Comparison of ENCODE assay signal across 23 mouse cellular contexts in genomic region chr14:99019136-99019808, GRCm38 (mm10). TPM values are rescaled to one million over a fixed set of nuclear protein-coding genes. Genes with fewer than 3 reads are reported as not detected.
DNase-seq lines count a peak whose midpoint lies in the region; ATAC-seq and TF ChIP-seq lines count a peak whose summit lies in the region.
"Had no signal": no experiment of that assay in that cellular context is flagged by ENCODE, and none has a peak within 500 bp of the region (broad histone marks: within the 10 kb centered on the region; RNA-seq: fewer than 3 reads in every experiment).

No protein-coding gene starts in this region.

- no peak for TF ChIP-seq POLR2A in heart, adult 2 months (IDR thresholded peaks at IDR 0.05; ENCODE audit: insufficient read depth, low read depth, low read length)

- H3K36me3 ChIP-seq in heart, embryonic 16.5 days (ENCODE audit: control insufficient read depth, insufficient read depth): no peaks in the 10 kb centered on the region
- H3K36me3 ChIP-seq in heart, adult 2 months (ENCODE audit: control insufficient read depth, insufficient read depth, low read length): peaks cover 3% of the 10 kb centered on the region
- H3K36me3 ChIP-seq in lung, embryonic 14.5 days (ENCODE audit: insufficient read depth): no peaks in the 10 kb centered on the region
- H3K36me3 ChIP-seq in lung, postnatal 0 days (ENCODE audit: insufficient read depth, low read length): no peaks in the 10 kb centered on the region
- H3K36me3 ChIP-seq: embryonic facial prominence, embryonic 15.5 days; hindbrain, embryonic 10.5 days; limb, embryonic 13.5 days; midbrain, embryonic 13.5 days; neural tube, embryonic 12.5 days had no signal

- H3K9me3 ChIP-seq in heart, embryonic 16.5 days (replicated peaks; ENCODE audit: control insufficient read depth, low read length): no peaks in the 10 kb centered on the region
- H3K9me3 ChIP-seq in lung, embryonic 14.5 days (ENCODE audit: low read depth, low read length): no peaks in the 10 kb centered on the region
- no peaks in the 10 kb centered on the region for H3K9me3 ChIP-seq in lung, postnatal 0 days (ENCODE audit: low read length)
- H3K9me3 ChIP-seq: embryonic facial prominence, embryonic 15.5 days; hindbrain, embryonic 10.5 days; limb, embryonic 13.5 days; midbrain, embryonic 13.5 days; neural tube, embryonic 12.5 days had no signal

- intact Hi-C loops in heart, adult 2 months (cut with DNase I): no loop called here
- intact Hi-C loops in heart, postnatal 10 days (cut with DNase I): loop anchor here (2.0 kb wide), 1 partner anchor 836 kb away; no protein-coding TSS in a partner anchor
- intact Hi-C loops in left cerebral cortex, adult 2 months (cut with DNase I): no loop called here

- no peak overlapping the region for H3K4me3 ChIP-seq in heart, embryonic 16.5 days (ENCODE audit: low read length)
- no peak overlapping the region for H3K4me3 ChIP-seq in heart, adult 2 months
- H3K4me3 ChIP-seq in lung, embryonic 14.5 days (ENCODE audit: low read depth, low read length): no peak overlapping the region
- no peak overlapping the region for H3K4me3 ChIP-seq in lung, postnatal 0 days (ENCODE audit: low read depth, low read length)
- no peak overlapping the region for H3K4me3 ChIP-seq in left cerebral cortex, adult 2 months
- H3K4me3 ChIP-seq: embryonic facial prominence, embryonic 15.5 days; hindbrain, embryonic 10.5 days; limb, embryonic 13.5 days; midbrain, embryonic 13.5 days; neural tube, embryonic 12.5 days had no signal

- H3K27me3 ChIP-seq in heart, embryonic 16.5 days (ENCODE audit: control insufficient read depth, insufficient read depth, low read length): no peaks in the 10 kb centered on the region
- no peaks in the 10 kb centered on the region for H3K27me3 ChIP-seq in heart, adult 2 months (ENCODE audit: control insufficient read depth, insufficient read depth, low read length)
- H3K27me3 ChIP-seq in lung, embryonic 14.5 days (ENCODE audit: insufficient read depth, low read length): no peaks in the 10 kb centered on the region
- no peaks in the 10 kb centered on the region for H3K27me3 ChIP-seq in lung, postnatal 0 days (replicated peaks; ENCODE audit: insufficient read depth, low read length)
- H3K27me3 ChIP-seq: embryonic facial prominence, embryonic 15.5 days; limb, embryonic 13.5 days; midbrain, embryonic 13.5 days; neural tube, embryonic 12.5 days had no signal

- WGBS in heart, embryonic 16.5 days: 18% methylated on average over 10 of the region's 10 CpGs
- WGBS in heart, adult 2 months: 21% methylated on average over 10 of the region's 10 CpGs
- WGBS in lung, embryonic 14.5 days: 37% methylated on average over 10 of the region's 10 CpGs
- 36% methylated on average over 10 of the region's 10 CpGs for WGBS in lung, postnatal 0 days

- peak; percentile 21 for DNase-seq in heart, adult 11 months
- DNase-seq in heart, adult 18-20 months: no peak
- no peak for DNase-seq in heart, adult 2 months
- no peak for DNase-seq in lung, embryonic 14.5 days
- no peak for DNase-seq in lung, postnatal 0 days (ENCODE audit: low spot score)
- DNase-seq in heart, postnatal 10 days: peak; percentile 26 to 36
- DNase-seq in left cerebral cortex, adult 2 months (ENCODE audit: extremely low spot score in 1 of 2, low spot score in 2 of 2): no peak
- DNase-seq: adrenal gland, adult 2 months; cerebellum, adult 8-10 months; gastrocnemius, postnatal 10 days; kidney, adult 9 months; lung, postnatal 10 days; right cerebral cortex, postnatal 4 days; thymus, postnatal 14 days had no signal

- peaks cover 9% of the 10 kb centered on the region for H3K4me1 ChIP-seq in heart, embryonic 16.5 days (ENCODE audit: control insufficient read depth, insufficient read depth, low read length)
- H3K4me1 ChIP-seq in heart, adult 2 months (ENCODE audit: control insufficient read depth, insufficient read depth, low read length): no peaks in the 10 kb centered on the region
- no peaks in the 10 kb centered on the region for H3K4me1 ChIP-seq in lung, embryonic 14.5 days (ENCODE audit: insufficient read depth)
- H3K4me1 ChIP-seq in lung, postnatal 0 days (ENCODE audit: insufficient read depth, low read depth, low read length): no peaks in the 10 kb centered on the region
- H3K4me1 ChIP-seq: embryonic facial prominence, embryonic 15.5 days; limb, embryonic 13.5 days; neural tube, embryonic 12.5 days had no signal

- peak overlapping the region; percentile 35 for H3K4me2 ChIP-seq in heart, embryonic 16.5 days (ENCODE audit: low read depth, low read length)
- 0 out of 2 replicates have a peak overlapping the region, but pooled peaks have one; percentile 12 for H3K4me2 ChIP-seq in lung, embryonic 14.5 days
- no peak overlapping the region for H3K4me2 ChIP-seq in lung, postnatal 0 days (replicated peaks; ENCODE audit: low read depth, low read length)
- H3K4me2 ChIP-seq: embryonic facial prominence, embryonic 15.5 days; limb, embryonic 13.5 days; midbrain, embryonic 13.5 days; neural tube, embryonic 12.5 days had no signal

- no peaks in the 10 kb centered on the region for H3K79me2 ChIP-seq in heart, adult 2 months (replicated peaks; ENCODE audit: control insufficient read depth, insufficient read depth, low read length)

- peak; percentile 87 for ATAC-seq in heart, embryonic 16.5 days (replicated peaks; ENCODE audit: extremely low read depth, insufficient read depth, low FRiP score)
- no peak; the same call in 1 of the 2 replicates for ATAC-seq in lung, embryonic 14.5 days (ENCODE audit: insufficient read depth)
- ATAC-seq in lung, postnatal 0 days: no peak
- ATAC-seq: hindbrain, postnatal 0 days; midbrain, embryonic 13.5 days had no signal

- no peak for TF ChIP-seq EP300 in heart, adult 2 months (IDR thresholded peaks at IDR 0.05; ENCODE audit: insufficient read depth, low read depth, low read length)
- TF ChIP-seq EP300 in lung, postnatal 0 days (IDR thresholded peaks at IDR 0.05): no peak

- no peak overlapping the region; the same call in 1 of the 2 replicates for H3K9ac ChIP-seq in heart, embryonic 16.5 days (ENCODE audit: low read length)
- no peak overlapping the region for H3K9ac ChIP-seq in heart, adult 2 months (ENCODE audit: low read depth, low read length)
- no peak overlapping the region for H3K9ac ChIP-seq in lung, embryonic 14.5 days
- H3K9ac ChIP-seq in lung, postnatal 0 days (replicated peaks; ENCODE audit: low read depth): no peak overlapping the region
- H3K9ac ChIP-seq: embryonic facial prominence, embryonic 15.5 days; limb, embryonic 13.5 days; liver, embryonic 14.5 days; midbrain, embryonic 13.5 days; neural tube, embryonic 12.5 days had no signal

- no peak for TF ChIP-seq CTCF in heart, adult 2 months (IDR thresholded peaks at IDR 0.05)
- no peak for TF ChIP-seq CTCF in lung, embryonic 14.5 days (IDR thresholded peaks at IDR 0.05; ENCODE audit: low read depth)
- TF ChIP-seq CTCF in lung, postnatal 0 days (IDR thresholded peaks at IDR 0.05): no peak
- TF ChIP-seq CTCF in left cerebral cortex, adult 2 months (IDR thresholded peaks at IDR 0.05): no peak

- peak overlapping the region; percentile 73 for H3K27ac ChIP-seq in heart, embryonic 16.5 days (ENCODE audit: low read length)
- H3K27ac ChIP-seq in heart, adult 2 months: no peak overlapping the region
- H3K27ac ChIP-seq in lung, embryonic 14.5 days (ENCODE audit: low read depth): no peak overlapping the region
- no peak overlapping the region for H3K27ac ChIP-seq in lung, postnatal 0 days (ENCODE audit: low read length)
- no peak overlapping the region for H3K27ac ChIP-seq in left cerebral cortex, adult 2 months
- H3K27ac ChIP-seq: embryonic facial prominence, embryonic 15.5 days; hindbrain, embryonic 10.5 days; hindbrain, postnatal 0 days; limb, embryonic 13.5 days; liver, embryonic 14.5 days; midbrain, embryonic 13.5 days; neural tube, embryonic 12.5 days had no signal

RNA-seq across cellular contexts. Expression of gene Rpl36a-ps1, which starts 25.2 kb away (rescaled TPM):
- 1 to 10 TPM; 3.8 to 6.5 TPM for total RNA-seq in heart, adult 18-20 months (2021)
- polyA plus RNA-seq in heart, embryonic 16.5 days (2015; fragmentation: Nextera tagmentation; extraction: Ambion mirVana): 4.4 TPM in 1 of 2 replicates, not detected in the other
- total RNA-seq in heart, adult 2 months (2021): 1 to 10 TPM; 1.5 to 3.1 TPM
- not detected in 2 replicates for polyA plus RNA-seq in heart, adult 2 months (2012; rRNA removed)
- polyA plus RNA-seq in lung, embryonic 14.5 days (2014; fragmentation: Nextera tagmentation; extraction: Ambion mirVana): 2.0 and 2.1 TPM in 2 replicates
- 1.2 and 2.0 TPM in 2 replicates for polyA plus RNA-seq in lung, postnatal 0 days (2015; fragmentation: Nextera tagmentation; extraction: Ambion mirVana)
- total RNA-seq in heart, postnatal 10 days (2021): 1 to 10 TPM; 4.8 to 6.3 TPM
- total RNA-seq in left cerebral cortex, adult 2 months (2021): 1 to 10 TPM in 1 of 2 experiments, not detected in 1; 3.2 TPM
- total RNA-seq: hindbrain, postnatal 0 days had no signal
- polyA plus RNA-seq: adrenal gland, adult 2 months; hindbrain, embryonic 10.5 days; hindbrain, postnatal 0 days; neural tube, embryonic 12.5 days; testis, adult 2 months had no signal

RNA-seq across cellular contexts. Expression of gene Mzt1, which starts 26.7 kb away (rescaled TPM):
- 10 to 100 TPM; 41.4 to 46.5 TPM for total RNA-seq in heart, adult 18-20 months (2021)
- 75.0 and 97.7 TPM in 2 replicates for polyA plus RNA-seq in heart, embryonic 16.5 days (2015; fragmentation: Nextera tagmentation; extraction: Ambion mirVana)
- 10 to 100 TPM; 38.2 to 42.3 TPM for total RNA-seq in heart, adult 2 months (2021)
- 18.8 and 42.9 TPM in 2 replicates for polyA plus RNA-seq in heart, adult 2 months (2012; rRNA removed)
- 68.9 and 71.4 TPM in 2 replicates for polyA plus RNA-seq in lung, embryonic 14.5 days (2014; fragmentation: Nextera tagmentation; extraction: Ambion mirVana)
- polyA plus RNA-seq in lung, postnatal 0 days (2015; fragmentation: Nextera tagmentation; extraction: Ambion mirVana): 45.0 and 53.0 TPM in 2 replicates
- 10 to 100 TPM; 35.6 to 44.1 TPM for total RNA-seq in heart, postnatal 10 days (2021)
- total RNA-seq in left cerebral cortex, adult 2 months (2021): 10 to 100 TPM; 65.5 to 67.0 TPM

RNA-seq across cellular contexts. Expression of gene Bora, which starts 26.8 kb away (rescaled TPM):
- total RNA-seq in heart, adult 18-20 months (2021): under 1 TPM; 0.57 to 0.64 TPM
- polyA plus RNA-seq in heart, embryonic 16.5 days (2015; fragmentation: Nextera tagmentation; extraction: Ambion mirVana): 41.5 and 46.1 TPM in 2 replicates
- total RNA-seq in heart, adult 2 months (2021): under 1 TPM; 0.73 to 0.82 TPM
- polyA plus RNA-seq in heart, adult 2 months (2012; rRNA removed): 0.47 TPM in 2 replicates
- 79.1 and 93.3 TPM in 2 replicates for polyA plus RNA-seq in lung, embryonic 14.5 days (2014; fragmentation: Nextera tagmentation; extraction: Ambion mirVana)
- 8.3 and 10.3 TPM in 2 replicates for polyA plus RNA-seq in lung, postnatal 0 days (2015; fragmentation: Nextera tagmentation; extraction: Ambion mirVana)
- total RNA-seq in heart, postnatal 10 days (2021): 1 to 10 TPM; 5.3 to 7.1 TPM
- 1 to 10 TPM; 2.6 to 4.1 TPM for total RNA-seq in left cerebral cortex, adult 2 months (2021)

Comparison
In these comparisons a context has a peak if more than half of its experiments do, and no peak if none do; other contexts are left out.
1. DNase-seq: peak in heart, adult 11 months (single experiment) and heart, postnatal 10 days (2 of 2); none in heart, adult 18-20 months (0 of 2), heart, adult 2 months (0 of 2), lung, embryonic 14.5 days (single experiment), lung, postnatal 0 days (single experiment) and left cerebral cortex, adult 2 months (0 of 2).